Mouse (Mus musculus) cerebellum, adult 2 months (tissue): ENCODE results near the gene Fgfr2. TPM values are rescaled to one million over a fixed set of nuclear protein-coding genes. Genes with fewer than 3 reads are reported as not detected.

Experiments used
- DNase-seq, 2 experiments: peaks; one replicate each; pipeline ENCODE4 v3.0.0; 2021
- H3K27ac ChIP-seq: fragments of 200-500 bp; 2 replicates; pipeline ENCODE4 v1.5.1; 2012; ENCODE audit warnings: low read length, control low read depth, inconsistent platforms; ENCODE audit not compliant: insufficient read depth
- H3K27me3 ChIP-seq: fragments of 200-500 bp; 2 replicates; pipeline ENCODE4 v1.6.1; 2012; ENCODE audit warnings: inconsistent platforms, mild to moderate bottlenecking, low read length, moderate library complexity; ENCODE audit not compliant: control insufficient read depth, insufficient read depth
- H3K4me1 ChIP-seq: fragments of 200-500 bp; 2 replicates; pipeline ENCODE4 v1.6.1; 2011; ENCODE audit warnings: low read length; ENCODE audit not compliant: control insufficient read depth, insufficient read depth
- H3K4me3 ChIP-seq: fragments of 200-500 bp; replicated peaks from 2 replicates; pipeline ENCODE3; 2011; ENCODE audit warnings: mild to moderate bottlenecking, low read depth, low read length, control low read depth; ENCODE audit not compliant: insufficient read depth
- CTCF ChIP-seq: fragments of 200-500 bp; IDR thresholded peaks from 2 replicates; pipeline ENCODE4 v1.5.1; 2011; ENCODE audit warnings: low read depth, mild to moderate bottlenecking, control low read depth, low read length, moderate library complexity, borderline replicate concordance; ENCODE audit not compliant: insufficient read depth
- POLR2A ChIP-seq: fragments of 200-500 bp; IDR thresholded peaks from 2 replicates; pipeline ENCODE4 v1.6.1; 2011; ENCODE audit warnings: low read length, control low read depth, borderline replicate concordance; ENCODE audit not compliant: insufficient read depth
- whole genome bisulfite sequencing: fragments of 180-500 bp; shearing (Covaris S2); methylation state at CpG from one replicate; pipeline ENCODE4 v1.1.7; 2018; 5-methylcytosine and 5-hydroxymethylcytosine counted together
- polyA plus RNA-seq: library from polyadenylated mRNA; depleted of rRNA; stranded (reverse); fragments of >200 nt; gene quantifications from 2 replicates; pipeline ENCODE4 v1.2.3, GENCODE M21; 2012

Fgfr2 gene
- polyA plus RNA-seq, 1 experiment: 95.3 TPM

GRCm38 (mm10) chr7:132123211-132123610, 999.9 kb downstream of the Fgfr2 start:
- DNase-seq: no peak
- no peaks in the 10 kb centered on the region; the same call in 1 of the 2 replicates for H3K27me3 ChIP-seq
- no peak for TF ChIP-seq POLR2A
- TF ChIP-seq CTCF: no peak
- H3K4me3 ChIP-seq: no peak overlapping the region
- H3K27ac ChIP-seq: no peak overlapping the region
- WGBS: 68% methylated on average over 7 of the region's 7 CpGs
- no peaks in the 10 kb centered on the region for H3K4me1 ChIP-seq

- WGBS: 82% methylated on average over 4 of the region's 4 CpGs
These were observed 1003.3 kb downstream of the Fgfr2 start for GRCm38 (mm10) chr7:132119817-132120216.

GRCm38 (mm10) chr7:132111770-132112169, 1011.4 kb downstream of the Fgfr2 start:
- 50% methylated on average over 5 of the region's 5 CpGs for WGBS
- Histone ChIP-seq H3K4me1 (no peaks in the 10 kb centered on the region), H3K27me3 (no peaks in the 10 kb centered on the region), H3K4me3 (no peak overlapping the region), H3K27ac (no peak overlapping the region)
- peak in 1 of 2 experiments; percentile 21 for DNase-seq
- TF ChIP-seq CTCF: no peak
- TF ChIP-seq POLR2A: no peak

More at GRCm38 (mm10) chr7:132119817-132120216, 1003.3 kb downstream of the Fgfr2 start:
- no peaks in the 10 kb centered on the region for H3K4me1 ChIP-seq
- no peak overlapping the region for H3K4me3 ChIP-seq
- DNase-seq: no peak
- no peaks in the 10 kb centered on the region; the same call in 1 of the 2 replicates for H3K27me3 ChIP-seq
- TF ChIP-seq POLR2A (no peak), CTCF (no peak)
- H3K27ac ChIP-seq: no peak overlapping the region

- DNase-seq: peak in 1 of 2 experiments; percentile 14
- 93% methylated on average over 3 of the region's 3 CpGs for WGBS
- Histone ChIP-seq H3K4me3 (no peak overlapping the region), H3K4me1 (no peaks in the 10 kb centered on the region), H3K27ac (no peak overlapping the region), H3K27me3 (no peaks in the 10 kb centered on the region)
- TF ChIP-seq CTCF: no peak
- TF ChIP-seq POLR2A: no peak
These were observed 1012.8 kb downstream of the Fgfr2 start for GRCm38 (mm10) chr7:132110308-132110707.

GRCm38 (mm10) chr7:132106891-132107290, 1016.3 kb downstream of the Fgfr2 start:
- Histone ChIP-seq H3K4me3 (no peak overlapping the region), H3K4me1 (no peaks in the 10 kb centered on the region), H3K27ac (no peak overlapping the region), H3K27me3 (no peaks in the 10 kb centered on the region)
- no peak for DNase-seq
- WGBS: 84% methylated on average over 4 of the region's 4 CpGs
- TF ChIP-seq POLR2A: no peak
- TF ChIP-seq CTCF: no peak

GRCm38 (mm10) chr7:132105326-132105725, 1017.8 kb downstream of the Fgfr2 start:
- no peak overlapping the region for H3K27ac ChIP-seq
- H3K27me3 ChIP-seq: no peaks in the 10 kb centered on the region
- WGBS: 88% methylated on average over 4 of the region's 4 CpGs
- no peak for TF ChIP-seq POLR2A
- TF ChIP-seq CTCF: no peak
- H3K4me3 ChIP-seq: no peak overlapping the region
- H3K4me1 ChIP-seq: no peaks in the 10 kb centered on the region
- DNase-seq: no peak

- 73% methylated on average over 4 of the region's 4 CpGs for WGBS
- TF ChIP-seq CTCF (no peak), POLR2A (no peak)
- Histone ChIP-seq H3K27ac (no peak overlapping the region), H3K4me1 (no peaks in the 10 kb centered on the region), H3K4me3 (no peak overlapping the region), H3K27me3 (no peaks in the 10 kb centered on the region)
- DNase-seq: no peak
These were observed 1024.7 kb downstream of the Fgfr2 start for GRCm38 (mm10) chr7:132098441-132098840.

GRCm38 (mm10) chr7:132094666-132095065, 1028.5 kb downstream of the Fgfr2 start:
- WGBS: 86% methylated on average over 7 of the region's 7 CpGs
- Histone ChIP-seq H3K4me1 (no peaks in the 10 kb centered on the region), H3K27me3 (no peaks in the 10 kb centered on the region), H3K4me3 (no peak overlapping the region), H3K27ac (no peak overlapping the region)
- no peak for DNase-seq
- TF ChIP-seq CTCF: no peak
- TF ChIP-seq POLR2A: no peak

- 79% methylated on average over 7 of the region's 7 CpGs for WGBS
These were observed 1031.6 kb downstream of the Fgfr2 start for GRCm38 (mm10) chr7:132091551-132091950.

More at GRCm38 (mm10) chr7:132091551-132091950, 1031.6 kb downstream of the Fgfr2 start:
- DNase-seq: no peak
- Histone ChIP-seq H3K27me3 (no peaks in the 10 kb centered on the region), H3K27ac (no peak overlapping the region), H3K4me1 (0 out of 2 replicates have a peak, but pooled peaks cover 3% of the 10 kb centered on the region), H3K4me3 (no peak overlapping the region)
- TF ChIP-seq CTCF (no peak), POLR2A (no peak)
